Mouse (Mus musculus): ENCODE data around the gene Bphl. TPM values are rescaled to one million over a fixed set of nuclear protein-coding genes. Genes with fewer than 3 reads are reported as not detected.

Bphl gene
- polyA plus RNA-seq (2012): 0.17 and 0.67 TPM in 2 replicates

DNA sequence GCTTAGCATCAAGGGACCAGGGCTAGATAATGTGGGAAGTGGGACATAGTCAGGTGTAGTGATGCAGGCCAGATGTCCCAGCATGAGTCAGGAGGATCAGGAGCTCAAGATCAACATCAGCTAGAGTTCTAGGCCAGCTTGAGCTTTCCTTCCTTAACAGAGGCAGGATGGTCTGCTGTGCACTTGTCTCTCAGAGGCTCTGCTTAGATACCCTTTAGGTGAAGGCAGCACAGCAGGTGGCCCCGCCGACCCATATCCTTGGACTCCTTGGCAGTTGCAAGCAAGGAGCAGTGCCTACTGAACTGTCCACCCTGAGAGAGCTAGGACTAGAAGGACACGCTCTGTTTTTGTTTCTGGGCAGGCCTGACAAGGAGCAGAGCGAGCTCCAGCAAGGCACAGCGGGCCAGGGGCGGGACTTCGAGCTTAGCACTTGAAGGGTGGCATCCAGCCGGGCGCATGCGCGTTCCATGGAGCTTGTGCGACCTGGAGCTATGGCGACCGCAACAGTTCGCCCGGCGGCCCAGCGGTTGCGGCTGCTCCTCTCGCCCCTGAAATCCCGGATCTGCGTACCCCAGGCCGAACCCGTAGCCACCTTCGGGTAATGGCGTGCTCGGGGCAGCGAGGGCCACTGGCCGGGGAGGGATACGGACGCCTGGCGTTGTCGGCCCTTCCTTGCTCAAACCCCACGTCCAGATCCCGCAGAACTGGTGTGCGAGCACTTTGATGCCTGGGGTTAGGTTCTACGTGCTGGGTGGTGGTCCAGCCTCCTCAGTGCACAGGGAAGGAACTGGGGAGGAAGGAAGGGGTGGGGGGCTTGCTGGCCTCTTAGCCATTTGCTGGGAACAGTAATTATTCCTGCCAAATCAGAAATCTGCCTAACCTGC is at the start of gene Bphl:
TSS of gene Bphl (plus strand) at position 426 of the 884 bp plus-strand sequence.
- Histone ChIP-seq H3K27me3 (ENCODE audit: control insufficient read depth) (no peaks in the 10 kb centered on the region), H3K9me3 (ENCODE audit: control insufficient read depth, low read length) (peaks cover 2% of the 10 kb centered on the region; the same call in 1 of the 2 replicates), H3K4me1 (ENCODE audit: control insufficient read depth) (peaks cover 16% of the 10 kb centered on the region), H3K36me3 (ENCODE audit: control insufficient read depth) (peaks cover 25% of the 10 kb centered on the region), H3K4me3 (replicated peaks) (peak within 1 kb of the TSS; percentile 78)
- no peak for TF ChIP-seq GATA1 (IDR thresholded peaks at IDR 0.05; ENCODE audit: low read length)
- TF ChIP-seq TAL1 (IDR thresholded peaks at IDR 0.05; ENCODE audit: low read length): no peak

DNA sequence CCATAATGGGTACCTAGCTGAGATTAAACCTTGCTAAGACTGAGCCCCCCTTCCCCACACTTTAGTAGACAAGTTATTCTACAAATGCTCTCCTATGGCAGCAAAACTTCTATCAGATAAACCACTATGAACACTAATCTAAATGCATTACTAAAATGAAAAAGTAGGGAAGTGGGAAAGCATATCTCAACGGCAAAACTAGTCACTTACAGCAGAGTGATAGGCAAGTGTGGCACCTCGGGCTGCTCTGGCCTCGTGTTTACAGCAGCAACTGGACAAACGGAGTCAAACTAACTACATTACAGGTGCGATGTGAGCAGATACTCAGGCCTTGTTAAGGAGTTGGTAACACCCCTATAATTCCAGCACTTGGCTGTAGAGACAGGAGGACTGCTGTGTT is 47.8 kb upstream of the Bphl start:
- H3K27me3 ChIP-seq (ENCODE audit: control insufficient read depth): no peaks in the 10 kb centered on the region
- peaks cover 16% of the 10 kb centered on the region for H3K36me3 ChIP-seq (ENCODE audit: control insufficient read depth)
- peaks cover 4% of the 10 kb centered on the region for H3K4me1 ChIP-seq (ENCODE audit: control insufficient read depth)
- no peaks in the 10 kb centered on the region for H3K9me3 ChIP-seq (ENCODE audit: control insufficient read depth, low read length)
- H3K4me3 ChIP-seq (replicated peaks): no peak overlapping the region
- TF ChIP-seq GATA1 (IDR thresholded peaks at IDR 0.05; ENCODE audit: low read length) (no peak), TAL1 (IDR thresholded peaks at IDR 0.05; ENCODE audit: low read length) (no peak)

DNA sequence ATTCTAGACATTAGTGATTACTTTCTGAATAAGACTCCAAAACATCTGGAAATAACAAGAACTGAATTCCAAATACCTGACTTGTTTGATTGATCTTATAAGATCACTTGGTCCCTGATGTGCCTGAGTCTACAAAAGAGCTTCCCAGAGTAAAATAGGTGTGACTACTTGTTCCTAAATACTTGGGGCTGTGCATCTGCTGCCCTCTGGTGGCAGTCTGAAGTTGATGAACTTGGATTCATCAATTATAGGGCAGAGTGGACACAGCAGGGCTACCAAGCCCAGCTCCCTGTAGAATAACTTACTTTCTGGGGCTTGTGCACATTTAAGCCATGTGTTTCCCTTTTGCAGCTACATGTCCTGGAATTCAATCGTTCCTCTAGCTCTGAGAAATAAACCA is 42.2 kb upstream of the Bphl start:
- Histone ChIP-seq H3K4me3 (replicated peaks) (no peak overlapping the region), H3K4me1 (ENCODE audit: control insufficient read depth) (peaks cover 4% of the 10 kb centered on the region)
- no peak for TF ChIP-seq GATA1 (IDR thresholded peaks at IDR 0.05; ENCODE audit: low read length)
- TF ChIP-seq TAL1 (IDR thresholded peaks at IDR 0.05; ENCODE audit: low read length): no peak

DNA sequence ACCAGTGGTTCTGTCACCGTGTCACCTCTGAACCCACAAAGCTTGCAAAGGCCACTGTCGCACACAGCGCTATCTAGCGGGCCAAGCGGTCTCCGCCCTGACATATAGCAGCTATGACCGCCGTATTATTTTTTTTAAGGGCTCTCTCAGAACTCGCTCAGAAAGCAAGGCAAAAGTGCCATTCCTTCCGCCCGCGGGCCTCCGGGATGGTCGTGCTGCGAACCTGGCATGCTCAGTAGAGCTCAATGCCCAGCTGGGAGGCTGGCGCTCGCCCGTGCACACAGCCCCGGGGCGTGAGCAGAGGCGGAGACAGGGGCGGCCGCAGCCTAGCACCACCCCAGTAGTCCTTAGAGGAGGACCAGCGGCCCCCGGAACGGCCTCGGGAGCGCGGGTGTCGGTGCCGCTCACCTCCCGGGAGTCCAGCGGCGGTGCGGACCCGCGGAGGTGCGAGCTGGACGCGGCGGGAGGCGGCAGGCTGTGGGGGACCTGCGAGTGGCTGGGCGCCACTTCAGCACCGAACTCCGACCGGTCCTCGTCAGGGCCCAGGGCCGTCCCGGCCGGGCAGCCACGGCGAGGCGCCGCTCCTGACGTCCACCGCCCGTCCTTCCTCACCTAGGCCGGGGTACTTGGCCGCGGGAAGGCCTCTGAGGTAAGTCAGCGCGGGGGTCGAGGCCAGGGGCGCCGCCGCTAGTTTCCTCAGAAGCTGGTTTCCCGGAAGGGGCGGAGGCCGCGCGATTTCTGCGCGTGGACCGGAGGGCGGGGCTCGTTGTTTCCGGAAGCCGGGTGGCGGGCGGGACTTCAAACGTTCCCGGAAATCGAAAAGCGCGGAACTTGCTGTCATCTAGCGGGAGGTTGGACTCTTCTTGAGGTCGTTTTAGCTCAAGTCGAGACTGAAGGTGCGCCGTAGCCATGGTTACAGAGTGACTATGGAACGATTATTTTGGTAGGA is 35.1 kb upstream of the Bphl start, which contains the start of the genes Ripk1 and Serpinb6a:
TSS of gene Ripk1 (plus strand) at position 306 of the 949 bp plus-strand sequence.
TSS of gene Serpinb6a (minus strand) at position 737 of the 949 bp plus-strand sequence.
- Histone ChIP-seq H3K4me3 (replicated peaks) (peak within 1 kb of the TSS; percentile 99), H3K27me3 (ENCODE audit: control insufficient read depth) (no peaks in the 10 kb centered on the region), H3K36me3 (ENCODE audit: control insufficient read depth) (peaks cover 4% of the 10 kb centered on the region), H3K9me3 (ENCODE audit: control insufficient read depth, low read length) (no peaks in the 10 kb centered on the region), H3K4me1 (ENCODE audit: control insufficient read depth) (peaks cover 24% of the 10 kb centered on the region)
- TF ChIP-seq GATA1 (IDR thresholded peaks at IDR 0.05; ENCODE audit: low read length) (no peak), TAL1 (IDR thresholded peaks at IDR 0.05; ENCODE audit: low read length) (no peak)

More for the DNA sequence above, 42.2 kb upstream of the Bphl start:
- Histone ChIP-seq H3K36me3 (ENCODE audit: control insufficient read depth) (no peaks in the 10 kb centered on the region), H3K9me3 (ENCODE audit: control insufficient read depth, low read length) (no peaks in the 10 kb centered on the region), H3K27me3 (ENCODE audit: control insufficient read depth) (no peaks in the 10 kb centered on the region)

DNA sequence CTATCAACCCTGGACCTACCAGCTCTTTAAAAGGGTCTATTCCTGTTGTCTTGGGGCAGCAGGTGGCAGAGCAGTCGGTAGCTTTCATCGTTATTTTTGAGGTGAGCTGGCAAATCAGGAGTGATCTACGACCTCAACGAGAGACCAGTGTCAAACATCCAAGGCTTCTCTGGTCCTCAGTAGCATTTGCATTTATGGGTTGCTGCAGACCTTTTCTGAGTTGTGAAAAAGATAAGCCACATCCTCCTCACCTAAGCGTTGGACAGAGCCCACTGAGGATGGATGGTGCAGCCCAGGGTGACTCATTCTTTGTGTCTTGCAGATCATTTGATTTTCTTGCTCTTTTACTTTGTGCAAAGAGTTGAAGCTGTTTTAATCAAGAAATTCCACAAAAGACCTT is 34.3 kb upstream of the Bphl start:
- Histone ChIP-seq H3K4me3 (replicated peaks) (peak overlapping the region; percentile 99), H3K27me3 (ENCODE audit: control insufficient read depth) (no peaks in the 10 kb centered on the region), H3K9me3 (ENCODE audit: control insufficient read depth, low read length) (no peaks in the 10 kb centered on the region), H3K4me1 (ENCODE audit: control insufficient read depth) (peaks cover 24% of the 10 kb centered on the region), H3K36me3 (ENCODE audit: control insufficient read depth) (peaks cover 8% of the 10 kb centered on the region)
- TF ChIP-seq GATA1 (IDR thresholded peaks at IDR 0.05; ENCODE audit: low read length) (no peak), TAL1 (IDR thresholded peaks at IDR 0.05; ENCODE audit: low read length) (no peak)

DNA sequence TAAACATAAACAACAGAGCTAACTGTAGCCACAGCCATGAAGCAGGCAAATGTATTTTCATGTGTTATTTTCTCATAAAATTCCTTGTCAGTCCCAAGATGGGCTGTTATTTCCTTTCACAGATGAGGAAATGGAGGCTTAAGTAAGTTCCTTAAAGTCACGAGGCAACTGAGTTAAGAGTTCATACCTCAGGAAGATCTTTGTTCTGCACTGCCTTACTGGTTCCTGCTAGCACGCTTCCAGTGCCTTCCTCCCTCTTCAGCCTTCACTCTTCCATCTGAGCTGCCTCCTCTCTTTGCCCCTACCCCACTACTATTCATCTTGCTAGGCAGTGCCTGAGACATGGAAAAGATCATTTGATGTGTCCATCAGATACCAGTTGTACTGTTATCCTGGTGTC is 30.2 kb upstream of the Bphl start:
- Histone ChIP-seq H3K36me3 (ENCODE audit: control insufficient read depth) (peaks cover 39% of the 10 kb centered on the region), H3K27me3 (ENCODE audit: control insufficient read depth) (no peaks in the 10 kb centered on the region), H3K9me3 (ENCODE audit: control insufficient read depth, low read length) (no peaks in the 10 kb centered on the region), H3K4me3 (replicated peaks) (no peak overlapping the region), H3K4me1 (ENCODE audit: control insufficient read depth) (peaks cover 11% of the 10 kb centered on the region)
- TF ChIP-seq GATA1 (IDR thresholded peaks at IDR 0.05; ENCODE audit: low read length) (no peak), TAL1 (IDR thresholded peaks at IDR 0.05; ENCODE audit: low read length) (no peak)

DNA sequence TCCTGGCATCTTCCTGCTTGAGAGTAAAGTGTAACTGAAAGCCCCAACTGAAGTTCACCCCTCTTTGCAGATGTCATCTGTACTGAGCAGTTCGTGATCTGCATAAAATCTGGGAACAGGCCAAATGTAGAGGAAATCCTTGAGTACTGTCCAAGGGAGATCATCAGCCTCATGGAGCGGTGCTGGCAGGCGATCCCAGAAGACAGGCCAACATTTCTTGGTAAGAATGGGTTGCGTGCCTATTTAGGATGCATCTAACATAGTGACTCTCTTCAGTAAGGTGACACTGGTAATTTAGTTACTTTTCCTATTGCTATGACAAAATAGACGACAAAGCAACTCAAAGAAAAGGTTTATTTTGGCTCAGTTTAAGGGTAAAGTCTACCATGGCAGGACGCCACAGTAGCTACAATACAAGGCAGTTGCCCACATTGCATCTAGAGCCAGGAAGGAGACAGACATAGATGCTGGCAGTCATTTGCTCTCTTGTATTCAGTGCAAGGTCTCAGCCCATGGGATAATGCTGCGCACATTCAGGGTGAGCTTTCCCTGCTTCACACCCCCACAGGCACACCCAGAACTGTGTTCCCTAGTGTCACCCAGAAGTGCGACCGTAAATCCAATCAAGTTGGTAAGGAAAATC is 20.3 kb upstream of the Bphl start:
- Histone ChIP-seq H3K4me3 (replicated peaks) (no peak overlapping the region), H3K9me3 (ENCODE audit: control insufficient read depth, low read length) (peaks cover 5% of the 10 kb centered on the region), H3K36me3 (ENCODE audit: control insufficient read depth) (peaks cover 94% of the 10 kb centered on the region), H3K27me3 (ENCODE audit: control insufficient read depth) (no peaks in the 10 kb centered on the region), H3K4me1 (ENCODE audit: control insufficient read depth) (no peaks in the 10 kb centered on the region)
- TF ChIP-seq TAL1 (IDR thresholded peaks at IDR 0.05; ENCODE audit: low read length) (no peak), GATA1 (IDR thresholded peaks at IDR 0.05; ENCODE audit: low read length) (no peak)

DNA sequence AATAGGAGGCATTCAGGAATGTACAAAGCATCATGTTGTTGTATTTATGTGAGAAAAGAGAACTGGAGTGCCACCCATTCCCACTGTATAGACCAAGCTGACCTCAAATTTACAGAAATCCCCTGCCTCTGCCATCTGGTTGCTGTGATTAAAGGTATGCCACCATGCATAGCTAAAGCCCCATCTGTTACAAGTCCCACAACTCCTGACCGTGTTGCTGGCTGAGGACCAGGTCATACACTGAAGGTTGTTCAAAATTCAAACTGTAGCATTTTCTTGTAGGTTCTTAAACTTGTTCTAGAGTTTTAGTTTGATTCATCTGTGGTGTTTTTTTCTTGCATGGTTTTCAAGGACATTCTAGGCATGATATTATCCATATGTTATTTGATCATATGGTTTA is 18.9 kb upstream of the Bphl start:
- Histone ChIP-seq H3K4me1 (ENCODE audit: control insufficient read depth) (no peaks in the 10 kb centered on the region), H3K36me3 (ENCODE audit: control insufficient read depth) (peaks cover 97% of the 10 kb centered on the region), H3K4me3 (replicated peaks) (no peak overlapping the region), H3K9me3 (ENCODE audit: control insufficient read depth, low read length) (peaks cover 5% of the 10 kb centered on the region), H3K27me3 (ENCODE audit: control insufficient read depth) (no peaks in the 10 kb centered on the region)
- TF ChIP-seq GATA1 (IDR thresholded peaks at IDR 0.05; ENCODE audit: low read length) (no peak), TAL1 (IDR thresholded peaks at IDR 0.05; ENCODE audit: low read length) (no peak)

All from erythroblast, embryonic 14.5 days (primary cell).